Comparison of ENCODE assay signal across 15 mouse cellular contexts in the genomic region with DNA sequence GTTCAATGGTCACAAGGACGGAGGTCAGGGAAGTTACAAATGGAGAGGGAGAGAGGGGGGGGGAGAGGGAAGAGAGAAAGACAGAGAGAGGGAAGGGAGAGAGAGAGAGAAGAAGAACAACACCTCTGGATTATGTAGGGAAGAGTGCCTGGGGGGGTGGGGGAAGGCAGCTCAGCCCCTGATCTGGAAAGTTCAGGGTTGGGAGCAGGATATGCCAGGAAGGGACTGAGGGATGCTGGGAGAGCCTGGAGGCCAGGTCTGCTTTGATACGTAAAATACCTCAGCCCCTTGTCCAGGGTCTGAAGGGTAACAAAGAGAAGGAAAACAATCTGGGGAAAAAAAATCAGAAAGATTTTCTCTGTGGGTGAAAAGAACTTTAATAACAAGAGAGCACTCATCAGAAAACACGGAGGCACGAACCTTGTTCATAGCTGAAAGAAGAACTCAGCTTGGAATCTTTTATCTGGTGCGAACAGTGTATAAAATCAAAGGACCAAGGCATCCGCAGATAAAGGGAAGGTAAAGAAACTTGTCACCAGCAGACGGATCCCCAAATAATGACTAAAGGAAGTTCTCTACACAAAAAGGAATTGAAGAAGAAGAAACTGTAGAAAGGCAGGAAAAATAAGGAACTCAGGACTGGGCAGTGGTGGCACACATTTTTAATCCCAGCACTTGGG. TPM values are rescaled to one million over a fixed set of nuclear protein-coding genes. Genes with fewer than 3 reads are reported as not detected.
"Had no signal": no experiment of that assay in that cellular context is flagged by ENCODE, and none has a peak within 500 bp of the region (broad histone marks: within the 10 kb centered on the region; RNA-seq: fewer than 3 reads in every experiment).

No protein-coding gene starts in this region.

- H3K4me3 ChIP-seq: layer of hippocampus, adult 2 months had no signal

- DNase-seq: kidney, postnatal 25 days; layer of hippocampus, adult 9-11 months; lung, adult 18-20 months; lung, postnatal 14 days; lung, postnatal 4 days; midbrain, embryonic 14.5 days; thymus, adult 18-20 months; thymus, postnatal 14 days; thymus, postnatal 4 days had no signal

- H3K27ac ChIP-seq: kidney, postnatal 0 days; layer of hippocampus, adult 2 months; liver, embryonic 14.5 days had no signal

- H3K9ac ChIP-seq: liver, embryonic 14.5 days had no signal

- H3K4me2 ChIP-seq: midbrain, embryonic 11.5 days had no signal

RNA-seq across cellular contexts. Expression of a gene that starts 24.6 kb away (rescaled TPM):
- total RNA-seq: megakaryocyte progenitor cell, adult 5-6 weeks; megakaryocyte-erythroid progenitor cell, adult 5-6 weeks had no signal
- polyA plus RNA-seq: liver, embryonic 14.5 days had no signal
